Mouse (Mus musculus) embryonic facial prominence, embryonic 14.5 days (tissue): ENCODE data around the gene Prss48. TPM values are rescaled to one million over a fixed set of nuclear protein-coding genes. Genes with fewer than 3 reads are reported as not detected.

Experiments used
- ATAC-seq: fragments of 200-750 bp; cut with Nextera tagmentation; 2 replicates; pipeline ENCODE4 v1.8.0; 2017; ENCODE audit warnings: low read depth, moderate number of reproducible peaks, moderate TSS enrichment
- DNase-seq: peaks from one replicate; pipeline ENCODE4 v3.0.0-alpha.2; 2015; ENCODE audit warnings: low spot score
- H3K27ac ChIP-seq: fragments of 300-500 bp; sonication (generic); replicated peaks from 2 replicates; pipeline ENCODE4 v1.5.1; 2014; ENCODE audit warnings: low read depth, mild to moderate bottlenecking, low read length, moderate library complexity
- H3K27me3 ChIP-seq: fragments of 300-500 bp; sonication (generic); replicated peaks from 2 replicates; pipeline ENCODE4 v1.6.1; 2014; ENCODE audit warnings: low read length; ENCODE audit not compliant: control insufficient read depth, insufficient read depth
- H3K36me3 ChIP-seq: fragments of 300-500 bp; sonication (generic); 2 replicates; pipeline ENCODE4 v1.6.1; 2014; ENCODE audit warnings: low read length, mixed read lengths; ENCODE audit not compliant: control insufficient read depth, insufficient read depth
- H3K4me1 ChIP-seq: fragments of 300-500 bp; sonication (generic); 2 replicates; pipeline ENCODE4 v1.6.1; 2014; ENCODE audit warnings: antibody characterized with exemption, low read length; ENCODE audit not compliant: control insufficient read depth, insufficient read depth
- H3K4me2 ChIP-seq: fragments of 300-500 bp; sonication (generic); 2 replicates; pipeline ENCODE4 v1.6.1; 2014; ENCODE audit warnings: low read depth, mild to moderate bottlenecking, low read length, moderate library complexity, mixed read lengths
- H3K4me3 ChIP-seq: fragments of 300-500 bp; sonication (generic); 2 replicates; pipeline ENCODE4 v1.5.1; 2014; ENCODE audit warnings: low read depth, mild to moderate bottlenecking, low read length
- H3K9ac ChIP-seq: fragments of 300-500 bp; sonication (generic); 2 replicates; pipeline ENCODE4 v1.6.1; 2014; ENCODE audit warnings: low read depth, mild to moderate bottlenecking, low read length, moderate library complexity, mixed read lengths
- H3K9me3 ChIP-seq: fragments of 300-500 bp; sonication (generic); 2 replicates; pipeline ENCODE4 v1.6.1; 2016; ENCODE audit warnings: low read length; ENCODE audit not compliant: control insufficient read depth
- WGBS: fragments of 180-500 bp; shearing (Covaris S2); extraction: QIAGEN DNeasy Blood & Tissue Kit; methylation state at CpG from one replicate; pipeline ENCODE4 v1.1.7; 2014; 5-methylcytosine and 5-hydroxymethylcytosine counted together
- polyA plus RNA-seq: library from polyadenylated mRNA; unstranded; fragments of >200 nt; fragmentation: Nextera tagmentation; extraction: Ambion mirVana; gene quantifications from 2 replicates; pipeline ENCODE4 v1.2.1, GENCODE M21; 2014

The Prss48 gene
- not detected in 2 replicates for polyA plus RNA-seq

DNA sequence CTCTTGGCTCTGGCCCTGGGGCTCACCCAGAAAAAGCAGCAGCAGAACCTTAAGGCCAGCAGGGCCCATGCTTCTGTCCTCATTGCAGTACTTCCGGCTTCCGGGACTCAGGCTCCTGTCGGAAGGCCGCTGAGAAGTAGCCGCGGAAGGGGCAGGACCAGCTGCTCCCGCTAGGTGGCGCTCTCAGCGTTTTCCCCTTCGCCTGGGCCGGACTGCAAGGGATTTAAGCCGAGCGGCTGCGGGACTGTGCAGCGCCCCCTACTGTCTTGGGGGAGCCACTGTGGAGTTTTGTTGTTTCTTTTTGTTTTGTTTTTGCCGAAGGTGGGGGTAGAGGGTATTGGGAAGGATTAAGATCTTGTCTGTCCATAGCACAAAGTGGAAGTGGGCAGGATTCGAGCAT, at the start of gene Prss48:
Prss48 (minus strand) TSS at position 69 of the 400 bp plus-strand sequence.
- no peaks in the 10 kb centered on the region for H3K4me1 ChIP-seq
- no peak within 1 kb of the TSS for H3K9ac ChIP-seq
- no peaks in the 10 kb centered on the region for H3K27me3 ChIP-seq
- ATAC-seq (no peak), DNase-seq (no peak)
- H3K36me3 ChIP-seq: no peaks in the 10 kb centered on the region
- no peak within 1 kb of the TSS for H3K4me2 ChIP-seq
- H3K4me3 ChIP-seq: no peak within 1 kb of the TSS
- no peaks in the 10 kb centered on the region for H3K9me3 ChIP-seq
- H3K27ac ChIP-seq: no peak within 1 kb of the TSS
- WGBS: 81% methylated on average over 17 of the region's 17 CpGs

GRCm38 (mm10) chr3:86049041-86049440, 46.8 kb upstream of the Prss48 start:
- DNase-seq: no peak
- H3K4me3 ChIP-seq: no peak overlapping the region
- H3K4me1 ChIP-seq: no peaks in the 10 kb centered on the region
- peaks cover 15% of the 10 kb centered on the region; the same call in 1 of the 2 replicates for H3K36me3 ChIP-seq
- H3K27ac ChIP-seq: no peak overlapping the region
- H3K4me2 ChIP-seq: no peak overlapping the region
- 0 out of 2 replicates have a peak, but pooled peaks cover 6% of the 10 kb centered on the region for H3K9me3 ChIP-seq
- H3K9ac ChIP-seq: no peak overlapping the region
- no peak for ATAC-seq
- H3K27me3 ChIP-seq: no peaks in the 10 kb centered on the region
- WGBS: 84% methylated on average over 2 of the region's 2 CpGs

DNA sequence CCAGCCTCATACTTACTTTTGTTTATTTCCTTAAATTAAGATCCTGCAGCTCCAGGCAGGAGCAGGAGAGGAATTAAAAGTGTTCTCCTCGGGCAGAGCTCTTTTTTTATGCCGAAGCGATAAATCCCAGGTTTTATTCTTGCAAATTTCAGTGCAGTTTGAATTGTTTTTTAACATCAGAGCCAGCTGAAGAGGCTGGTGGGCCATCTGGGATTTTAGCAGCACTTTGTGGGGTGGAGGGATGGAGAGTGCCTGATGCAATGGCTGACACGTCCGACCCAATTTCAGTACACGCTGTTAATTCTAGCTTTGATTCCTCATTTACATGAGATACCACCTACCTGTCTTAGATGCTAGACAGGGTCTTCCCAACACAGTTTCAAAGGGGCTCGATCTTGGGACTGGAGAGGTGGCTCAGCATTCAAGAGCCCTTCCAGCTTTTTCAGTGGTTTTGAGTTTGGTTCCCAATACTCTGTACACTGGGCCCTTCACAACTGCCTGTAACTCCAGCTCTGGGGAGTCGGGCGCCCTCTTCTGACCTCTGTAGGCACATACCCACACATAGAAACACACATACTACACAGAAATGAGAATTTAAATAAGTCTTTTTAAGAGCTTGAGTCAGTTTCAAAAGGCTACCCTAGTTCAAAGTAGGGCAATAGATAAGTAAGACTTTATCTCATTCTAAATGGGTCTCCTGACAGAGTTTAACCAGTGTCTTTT, 45.6 kb upstream of the Prss48 start:
- Histone ChIP-seq H3K9me3 (0 out of 2 replicates have a peak, but pooled peaks cover 11% of the 10 kb centered on the region), H3K4me2 (no peak overlapping the region), H3K36me3 (peaks cover 20% of the 10 kb centered on the region; the same call in 1 of the 2 replicates), H3K27ac (no peak overlapping the region), H3K4me1 (no peaks in the 10 kb centered on the region), H3K27me3 (no peaks in the 10 kb centered on the region), H3K4me3 (no peak overlapping the region), H3K9ac (no peak overlapping the region)
- 92% methylated on average over 9 of the region's 9 CpGs for WGBS
- ATAC-seq (no peak), DNase-seq (no peak)

DNA sequence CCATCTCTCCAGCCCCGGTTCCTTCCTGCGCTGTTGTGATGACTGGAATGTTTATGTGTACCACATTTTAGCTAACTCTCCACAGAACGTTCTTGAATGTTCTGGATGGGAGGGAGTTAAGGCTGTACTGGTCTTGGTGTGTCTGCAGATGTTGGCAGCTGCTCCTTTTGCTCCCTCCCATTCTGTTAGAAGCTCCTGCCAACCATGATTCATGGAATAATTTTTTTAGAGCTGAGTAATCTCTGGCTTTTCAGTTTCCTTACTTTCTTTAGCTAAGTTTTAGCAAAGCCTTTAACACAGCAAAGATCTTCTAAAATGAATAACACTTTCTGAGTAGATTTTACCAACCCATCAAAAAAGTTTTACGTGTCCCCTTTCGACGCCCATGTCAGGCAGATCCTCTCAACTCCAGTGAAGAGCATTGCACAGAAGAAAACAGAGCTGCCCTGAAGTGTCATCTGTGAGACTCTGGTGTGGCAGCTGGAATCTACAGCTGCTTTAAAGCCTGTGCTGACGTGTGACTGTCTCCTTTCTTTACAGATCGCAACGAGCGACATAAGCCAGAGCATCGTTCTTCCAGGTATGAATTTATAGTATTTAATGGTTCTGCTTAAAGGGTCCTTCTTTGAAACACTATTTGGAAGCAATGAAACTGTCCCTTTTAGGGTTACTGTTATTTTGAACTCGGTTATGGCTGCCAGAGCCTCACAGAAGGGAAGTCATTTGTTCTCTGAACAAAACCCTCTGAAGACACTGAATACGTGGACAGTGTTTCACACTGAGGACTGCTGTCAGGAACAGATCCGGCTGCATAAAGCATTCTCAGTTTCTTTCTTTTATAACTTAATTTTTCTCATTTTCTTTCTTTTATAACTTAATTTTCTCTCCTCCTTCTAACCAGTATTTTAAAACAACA, 38.3 kb upstream of the Prss48 start:
- peak; percentile 91 for DNase-seq
- Histone ChIP-seq H3K4me3 (peak overlapping the region; percentile 19), H3K27ac (peak overlapping the region; percentile 90), H3K4me2 (peak overlapping the region; percentile 37), H3K9me3 (0 out of 2 replicates have a peak, but pooled peaks cover 5% of the 10 kb centered on the region), H3K27me3 (no peaks in the 10 kb centered on the region), H3K4me1 (peaks cover 25% of the 10 kb centered on the region), H3K9ac (0 out of 2 replicates have a peak overlapping the region, but pooled peaks have one; percentile 22), H3K36me3 (peaks cover 8% of the 10 kb centered on the region; the same call in 1 of the 2 replicates)
- ATAC-seq: peak; percentile 77
- 49% methylated on average over 14 of the region's 14 CpGs for WGBS

DNA sequence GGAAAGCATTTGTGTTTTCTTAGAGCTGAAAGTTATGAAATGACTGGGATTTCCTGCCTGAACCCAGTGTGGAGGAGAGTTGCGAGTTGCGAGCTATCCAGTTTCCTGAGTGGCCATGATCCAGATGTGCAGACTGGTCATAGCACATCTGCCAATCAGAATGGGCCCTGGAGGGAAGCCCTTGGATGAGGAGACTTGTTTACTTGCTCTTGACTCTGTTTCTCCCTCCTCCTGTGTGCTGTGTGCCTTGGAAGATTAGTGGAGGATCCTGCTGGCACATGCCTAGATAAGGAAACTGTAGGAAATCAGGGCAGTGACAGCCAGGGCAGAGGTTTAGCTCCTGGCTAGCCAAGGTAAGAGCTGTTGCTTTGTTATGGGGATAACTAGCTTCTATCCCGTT, 36.4 kb upstream of the Prss48 start:
- no peak overlapping the region for H3K4me3 ChIP-seq
- DNase-seq (peak; percentile 85), ATAC-seq (peak; percentile 56)
- H3K9me3 ChIP-seq: 0 out of 2 replicates have a peak, but pooled peaks cover 5% of the 10 kb centered on the region
- peaks cover 25% of the 10 kb centered on the region for H3K4me1 ChIP-seq
- H3K27ac ChIP-seq: peak overlapping the region; percentile 88
- H3K27me3 ChIP-seq: no peaks in the 10 kb centered on the region
- peak overlapping the region; percentile 32; the same call in 1 of the 2 replicates for H3K9ac ChIP-seq
- 18% methylated on average over 3 of the region's 3 CpGs for WGBS
- H3K4me2 ChIP-seq: peak overlapping the region; percentile 32; the same call in 1 of the 2 replicates
- H3K36me3 ChIP-seq: peaks cover 8% of the 10 kb centered on the region; the same call in 1 of the 2 replicates

- Histone ChIP-seq H3K4me2 (no peak overlapping the region), H3K27me3 (no peaks in the 10 kb centered on the region), H3K36me3 (peaks cover 5% of the 10 kb centered on the region; the same call in 1 of the 2 replicates), H3K4me1 (peaks cover 25% of the 10 kb centered on the region), H3K4me3 (no peak overlapping the region), H3K9me3 (0 out of 2 replicates have a peak, but pooled peaks cover 2% of the 10 kb centered on the region), H3K9ac (no peak overlapping the region), H3K27ac (peak overlapping the region; percentile 88)
- WGBS: 78% methylated on average over 9 of the region's 9 CpGs
- ATAC-seq: no peak
- DNase-seq: peak; percentile 36
Observed at GRCm38 (mm10) chr3:86037926-86038484, 35.7 kb upstream of the Prss48 start.

GRCm38 (mm10) chr3:86033455-86034090, 31.3 kb upstream of the Prss48 start:
- DNase-seq: no peak
- no peak for ATAC-seq
- 76% methylated on average over 9 of the region's 9 CpGs for whole genome bisulfite sequencing
- Histone ChIP-seq H3K27ac (no peak overlapping the region), H3K4me2 (no peak overlapping the region), H3K4me3 (no peak overlapping the region), H3K27me3 (no peaks in the 10 kb centered on the region), H3K9ac (no peak overlapping the region), H3K36me3 (peaks cover 8% of the 10 kb centered on the region; the same call in 1 of the 2 replicates), H3K9me3 (no peaks in the 10 kb centered on the region), H3K4me1 (peaks cover under 1% of the 10 kb centered on the region)

DNA sequence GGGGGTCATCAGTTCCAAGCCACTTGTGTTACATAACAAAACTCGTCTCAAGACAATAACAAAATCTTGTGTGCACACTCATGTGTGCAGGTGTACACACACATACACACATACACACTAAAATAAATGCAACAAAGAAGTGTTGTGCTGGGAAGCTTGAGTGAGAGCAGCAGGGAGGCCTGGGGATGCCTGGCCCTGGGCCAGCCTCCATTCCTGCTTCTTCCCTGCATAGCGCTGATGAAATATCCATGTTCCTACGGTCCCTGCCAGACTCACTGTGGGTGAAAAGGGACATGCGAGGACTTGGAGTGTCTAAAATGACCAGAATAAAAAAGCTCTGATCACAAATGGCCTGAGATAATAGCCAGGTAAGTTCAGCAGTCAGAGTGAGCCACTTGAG, 28.3 kb upstream of the Prss48 start:
- 64% methylated on average over 4 of the region's 4 CpGs for WGBS
- no peaks in the 10 kb centered on the region for H3K27me3 ChIP-seq
- H3K4me2 ChIP-seq: no peak overlapping the region
- H3K36me3 ChIP-seq: peaks cover 8% of the 10 kb centered on the region; the same call in 1 of the 2 replicates
- no peak overlapping the region for H3K9ac ChIP-seq
- no peaks in the 10 kb centered on the region for H3K4me1 ChIP-seq
- no peak for ATAC-seq
- DNase-seq: peak; percentile 32
- H3K4me3 ChIP-seq: no peak overlapping the region
- H3K27ac ChIP-seq: no peak overlapping the region
- H3K9me3 ChIP-seq: no peaks in the 10 kb centered on the region
